ENCODE assay signal across 19 mouse cellular contexts in the genomic region with DNA sequence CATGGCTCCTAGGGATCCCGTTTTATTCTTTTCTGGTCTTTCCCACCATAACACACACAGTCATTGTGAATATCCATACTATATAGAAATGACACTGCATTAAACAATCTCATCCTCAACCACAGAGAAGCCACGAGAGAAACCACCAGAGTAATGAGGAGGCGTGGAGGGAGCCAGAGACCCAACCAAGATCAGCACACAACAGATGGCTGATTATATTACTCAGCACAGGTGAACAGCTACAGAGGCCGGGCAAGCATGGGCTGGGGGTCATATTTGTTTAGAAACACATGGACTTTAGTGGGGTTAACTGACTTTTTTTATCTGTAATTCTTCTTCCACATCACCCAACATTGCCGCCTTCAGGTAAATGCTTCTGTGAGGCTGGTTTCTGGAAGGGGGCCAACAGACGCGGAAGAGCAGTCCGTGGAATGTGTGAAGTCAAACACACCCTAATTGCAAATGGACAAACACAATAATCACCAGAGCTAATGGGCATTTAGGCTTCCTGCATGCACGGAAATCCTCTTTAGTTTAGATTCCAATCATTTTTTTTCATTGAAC.
DNase-seq lines count a peak whose midpoint lies in the region; ATAC-seq lines count a peak whose summit lies in the region.
"Had no signal": no experiment of that assay in that cellular context is flagged by ENCODE, and none has a peak within 500 bp of the region (broad histone marks: within the 10 kb centered on the region; RNA-seq: fewer than 3 reads in every experiment).

No protein-coding gene starts in this region.

- no peaks in the 10 kb centered on the region for H3K36me3 ChIP-seq in kidney, embryonic 16.5 days (ENCODE audit: insufficient read depth, low read length)
- H3K36me3 ChIP-seq: heart, embryonic 12.5 days; limb, embryonic 13.5 days had no signal

- peak; percentile 20 to 44 for DNase-seq in kidney, postnatal 4 days
- DNase-seq in brain, adult 2 months (ENCODE audit: low read depth, low spot score), result peak; percentile 45
- DNase-seq in cerebellum, postnatal 10 days, result peak; percentile 62 to 73
- DNase-seq in lung, postnatal 36 days, result peak; percentile 50
- DNase-seq in layer of hippocampus, adult 9-10 months (ENCODE audit: low spot score), result no peak
- DNase-seq in urinary bladder, postnatal 4 days (ENCODE audit: low spot score in 2 of 2), result no peak
- DNase-seq: adrenal gland, postnatal 25 days; kidney, adult 9 months; right cerebral cortex, postnatal 4 days; thymus, postnatal 25 days had no signal

- H3K27me3 ChIP-seq in kidney, embryonic 16.5 days (ENCODE audit: insufficient read depth, low read length), result no peaks in the 10 kb centered on the region
- H3K27me3 ChIP-seq: limb, embryonic 13.5 days had no signal

- H3K4me1 ChIP-seq in kidney, embryonic 16.5 days (ENCODE audit: insufficient read depth, low read length), result peaks cover 17% of the 10 kb centered on the region
- H3K4me1 ChIP-seq: heart, embryonic 12.5 days had no signal

- no peak overlapping the region for H3K4me2 ChIP-seq in kidney, embryonic 16.5 days (replicated peaks; ENCODE audit: low read depth, low read length)
- H3K4me2 ChIP-seq: forebrain, embryonic 13.5 days; heart, embryonic 12.5 days; limb, embryonic 13.5 days; midbrain, embryonic 11.5 days had no signal

- 73% methylated on average over 9 of the region's 9 CpGs for WGBS in kidney, embryonic 16.5 days

- no peak for ATAC-seq in kidney, embryonic 16.5 days (ENCODE audit: low FRiP score, low TSS enrichment)
- no peak for ATAC-seq in activated CD4-positive, CD25-positive, alpha-beta regulatory T cell, adult 4 months
- ATAC-seq: forebrain, embryonic 13.5 days; hindbrain, embryonic 16.5 days had no signal

- H3K9me3 ChIP-seq in kidney, embryonic 16.5 days (ENCODE audit: low read length), result no peaks in the 10 kb centered on the region
- H3K9me3 ChIP-seq: forebrain, embryonic 13.5 days; heart, embryonic 12.5 days; limb, embryonic 13.5 days had no signal

- no peak overlapping the region for H3K9ac ChIP-seq in kidney, embryonic 16.5 days (replicated peaks; ENCODE audit: low read length)
- H3K9ac ChIP-seq: forebrain, embryonic 13.5 days; heart, embryonic 12.5 days; limb, embryonic 13.5 days; liver, embryonic 14.5 days had no signal

- H3K27ac ChIP-seq in kidney, embryonic 16.5 days (ENCODE audit: low read length), result no peak overlapping the region
- H3K27ac ChIP-seq: forebrain, embryonic 13.5 days; limb, embryonic 13.5 days; liver, embryonic 14.5 days; macrophage had no signal

- H3K4me3 ChIP-seq in kidney, embryonic 16.5 days (ENCODE audit: low read length), result no peak overlapping the region
- H3K4me3 ChIP-seq: forebrain, embryonic 13.5 days; heart, embryonic 12.5 days; limb, embryonic 13.5 days had no signal

Comparison
In these comparisons a context has a peak if more than half of its experiments do, and no peak if none do; other contexts are left out.
1. DNase-seq: peak in kidney, postnatal 4 days (2 of 2), brain, adult 2 months (single experiment), cerebellum, postnatal 10 days (2 of 2) and lung, postnatal 36 days (single experiment); none in layer of hippocampus, adult 9-10 months (single experiment) and urinary bladder, postnatal 4 days (0 of 2).